Mouse (Mus musculus) cerebellum, adult 2 months (tissue): ENCODE results near the gene Atox1. TPM values are rescaled to one million over a fixed set of nuclear protein-coding genes. Genes with fewer than 3 reads are reported as not detected.
"Not testable (repeated sequence)": the region's sequence is repeated elsewhere in the genome, so short reads cannot be mapped to it uniquely, and the experiment has no call there.

Source experiments
- DNase-seq, 2 experiments: peaks; one replicate each; pipeline ENCODE4 v3.0.0; 2021
- H3K27ac ChIP-seq: fragments of 200-500 bp; 2 replicates; pipeline ENCODE4 v1.5.1; 2012; ENCODE audit warnings: low read length, control low read depth, inconsistent platforms; ENCODE audit not compliant: insufficient read depth
- H3K27me3 ChIP-seq: fragments of 200-500 bp; 2 replicates; pipeline ENCODE4 v1.6.1; 2012; ENCODE audit warnings: inconsistent platforms, mild to moderate bottlenecking, low read length, moderate library complexity; ENCODE audit not compliant: control insufficient read depth, insufficient read depth
- H3K4me1 ChIP-seq: fragments of 200-500 bp; 2 replicates; pipeline ENCODE4 v1.6.1; 2011; ENCODE audit warnings: low read length; ENCODE audit not compliant: control insufficient read depth, insufficient read depth
- H3K4me3 ChIP-seq: fragments of 200-500 bp; replicated peaks from 2 replicates; pipeline ENCODE3; 2011; ENCODE audit warnings: mild to moderate bottlenecking, low read depth, low read length, control low read depth; ENCODE audit not compliant: insufficient read depth
- CTCF ChIP-seq: fragments of 200-500 bp; IDR thresholded peaks from 2 replicates; pipeline ENCODE4 v1.5.1; 2011; ENCODE audit warnings: low read depth, mild to moderate bottlenecking, control low read depth, low read length, moderate library complexity, borderline replicate concordance; ENCODE audit not compliant: insufficient read depth
- POLR2A ChIP-seq: fragments of 200-500 bp; IDR thresholded peaks from 2 replicates; pipeline ENCODE4 v1.6.1; 2011; ENCODE audit warnings: low read length, control low read depth, borderline replicate concordance; ENCODE audit not compliant: insufficient read depth
- WGBS: fragments of 180-500 bp; shearing (Covaris S2); methylation state at CpG from one replicate; pipeline ENCODE4 v1.1.7; 2018; 5-methylcytosine and 5-hydroxymethylcytosine counted together
- polyA plus RNA-seq: library from polyadenylated mRNA; depleted of rRNA; stranded (reverse); fragments of >200 nt; gene quantifications from 2 replicates; pipeline ENCODE4 v1.2.3, GENCODE M21; 2012

The Atox1 gene
- polyA plus RNA-seq, 1 experiment, result 218 TPM

DNA sequence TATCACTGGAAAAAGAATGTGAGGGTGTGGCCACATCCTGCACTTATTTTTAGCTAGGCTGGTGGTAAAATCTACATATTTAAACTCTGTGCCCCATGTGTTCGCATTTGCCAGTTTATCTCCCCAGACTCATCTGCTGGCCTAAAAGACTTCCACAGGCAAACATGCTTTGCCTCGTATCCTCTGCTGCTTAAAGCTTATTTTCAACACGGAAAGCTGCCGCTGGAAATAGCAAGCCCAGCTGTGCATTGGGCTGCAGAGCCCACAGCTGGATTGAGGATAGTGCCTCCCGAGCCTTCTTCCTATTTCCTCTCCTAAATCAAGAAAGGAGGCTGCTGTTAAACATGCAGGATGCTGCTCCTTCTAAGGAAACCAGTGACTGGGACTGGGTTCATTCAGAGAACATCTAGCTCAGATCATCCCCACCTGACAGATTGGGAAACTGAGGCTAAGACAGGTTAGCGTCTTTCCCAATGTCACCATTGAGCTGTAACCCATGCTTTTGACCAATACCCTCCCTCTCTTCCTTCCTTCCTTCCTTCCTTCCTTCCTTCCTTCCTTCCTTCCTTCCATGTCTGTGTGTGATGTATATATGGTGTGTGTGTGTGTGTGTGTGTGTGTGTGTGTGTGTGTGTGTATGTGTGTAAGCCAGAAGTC is 44.3 kb downstream of the Atox1 start:
- Histone ChIP-seq H3K4me3 (no peak overlapping the region), H3K4me1 (peaks cover 21% of the 10 kb centered on the region), H3K27me3 (no peaks in the 10 kb centered on the region), H3K27ac (no peak overlapping the region)
- DNase-seq, result no peak
- TF ChIP-seq POLR2A (no peak), CTCF (no peak)
- WGBS, result 89% methylated on average over 6 of the region's 6 CpGs

DNA sequence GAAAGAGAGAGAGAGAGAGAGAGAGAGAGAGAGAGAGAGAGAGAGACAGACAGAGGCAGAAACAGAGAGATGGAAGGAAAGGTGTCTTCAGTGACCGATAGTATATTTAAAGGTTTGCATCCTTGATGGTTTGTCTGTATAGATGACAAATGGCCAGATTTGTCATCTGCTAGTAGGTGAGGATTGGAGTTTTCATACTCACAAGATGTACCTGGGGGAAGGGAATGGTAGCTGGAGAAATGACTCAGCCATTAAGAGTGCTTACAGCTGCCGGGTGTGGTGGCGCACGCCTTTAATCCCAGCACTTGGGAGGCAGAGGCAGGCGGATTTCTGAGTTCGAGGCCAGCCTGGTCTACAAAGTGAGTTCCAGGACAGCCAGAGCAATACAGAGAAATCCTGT is 45.3 kb downstream of the Atox1 start:
- H3K27me3 ChIP-seq, DNase-seq, H3K4me3 ChIP-seq, H3K27ac ChIP-seq: not testable (repeated sequence)
- WGBS, result 91% methylated on average over 6 of the region's 6 CpGs
- peaks cover 21% of the 10 kb centered on the region for H3K4me1 ChIP-seq

DNA sequence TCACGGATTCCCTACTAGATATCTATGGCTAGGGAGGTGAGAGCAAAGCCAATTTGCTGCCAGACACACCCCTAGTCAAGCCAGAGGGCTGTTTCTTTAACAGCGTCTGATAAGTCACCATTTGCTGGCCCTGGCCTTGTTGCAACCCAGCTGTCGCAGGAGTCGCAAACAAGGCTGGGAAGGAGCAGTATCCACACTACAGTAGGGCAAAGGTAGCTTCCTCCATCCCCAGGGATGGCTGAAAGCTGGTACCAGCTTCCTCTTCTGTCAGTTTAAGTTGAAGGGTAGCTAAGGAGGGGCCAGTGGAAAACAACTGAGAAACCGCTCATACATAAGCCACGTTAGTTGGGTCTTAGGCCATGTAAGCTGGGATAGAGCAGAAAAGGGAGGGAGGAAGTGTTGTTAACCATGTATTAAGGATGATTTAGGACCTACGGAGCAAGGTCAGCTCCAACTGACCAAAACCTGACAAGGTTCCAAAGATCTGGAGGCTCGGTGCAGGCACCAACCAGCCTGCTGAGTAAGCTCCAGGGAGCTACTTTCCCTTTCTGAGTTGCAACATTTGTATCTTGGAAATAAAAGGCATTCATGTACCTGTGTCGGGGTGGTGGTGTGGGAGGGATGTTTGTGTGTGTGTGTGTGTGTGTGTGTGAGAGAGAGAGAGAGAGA is 45.9 kb downstream of the Atox1 start:
- H3K27me3 ChIP-seq, result no peaks in the 10 kb centered on the region
- peak overlapping the region; percentile 19; the same call in 1 of the 2 replicates for H3K27ac ChIP-seq
- TF ChIP-seq POLR2A (no peak), CTCF (no peak)
- 60% methylated on average over 9 of the region's 9 CpGs for WGBS
- H3K4me1 ChIP-seq, result peaks cover 17% of the 10 kb centered on the region
- DNase-seq, result no peak
- H3K4me3 ChIP-seq, result no peak overlapping the region

DNA sequence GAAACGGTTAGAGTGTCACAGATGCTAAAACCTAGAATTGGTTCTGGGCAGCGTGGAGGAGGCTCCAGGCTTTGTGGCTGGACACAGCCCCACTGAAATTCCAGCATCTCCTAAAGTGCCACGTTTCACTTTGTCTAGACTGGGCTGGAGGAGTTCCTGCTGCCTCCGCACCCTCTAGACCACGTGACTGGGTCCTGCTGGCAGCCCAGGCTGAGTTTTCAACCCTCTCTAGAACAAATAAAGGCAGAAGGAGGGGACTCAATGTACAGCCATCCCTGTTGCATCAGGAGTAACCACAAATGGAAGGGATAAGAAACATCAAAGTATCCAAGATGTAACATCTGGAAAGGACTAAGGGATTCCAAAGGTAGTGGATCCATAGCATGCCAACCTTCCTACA is 46.7 kb downstream of the Atox1 start:
- peaks cover 9% of the 10 kb centered on the region; the same call in 1 of the 2 replicates for H3K4me1 ChIP-seq
- H3K27me3 ChIP-seq, result no peaks in the 10 kb centered on the region
- DNase-seq, result no peak
- no peak for TF ChIP-seq CTCF
- TF ChIP-seq POLR2A, result no peak
- H3K27ac ChIP-seq, result no peak overlapping the region; the same call in 1 of the 2 replicates
- no peak overlapping the region for H3K4me3 ChIP-seq
- 71% methylated on average over 5 of the region's 5 CpGs for WGBS

DNA sequence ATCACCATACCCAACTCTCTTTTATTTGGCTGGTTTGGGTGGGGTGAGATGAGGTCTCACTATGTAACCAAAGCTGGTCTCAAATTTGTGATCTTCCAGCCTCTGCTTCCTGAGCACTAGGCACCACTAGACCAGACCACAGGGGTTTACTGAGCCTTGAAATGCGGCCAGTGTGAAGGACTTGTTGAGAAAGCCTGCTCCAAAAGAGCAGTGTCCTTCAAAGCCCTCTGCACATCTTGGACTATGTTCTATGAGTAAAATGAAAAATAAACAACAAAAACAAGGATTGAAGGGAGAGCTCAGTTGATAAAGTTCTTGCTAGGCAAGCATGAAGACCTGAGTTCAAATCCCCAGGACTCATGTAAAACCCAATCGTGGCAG is 47.6 kb downstream of the Atox1 start:
- Histone ChIP-seq H3K4me3 (no peak overlapping the region), H3K27me3 (no peaks in the 10 kb centered on the region), H3K27ac (no peak overlapping the region; the same call in 1 of the 2 replicates), H3K4me1 (no peaks in the 10 kb centered on the region; the same call in 1 of the 2 replicates)
- WGBS, result 90% methylated on average over 2 of the region's 2 CpGs
- TF ChIP-seq POLR2A (no peak), CTCF (no peak)
- DNase-seq, result no peak

DNA sequence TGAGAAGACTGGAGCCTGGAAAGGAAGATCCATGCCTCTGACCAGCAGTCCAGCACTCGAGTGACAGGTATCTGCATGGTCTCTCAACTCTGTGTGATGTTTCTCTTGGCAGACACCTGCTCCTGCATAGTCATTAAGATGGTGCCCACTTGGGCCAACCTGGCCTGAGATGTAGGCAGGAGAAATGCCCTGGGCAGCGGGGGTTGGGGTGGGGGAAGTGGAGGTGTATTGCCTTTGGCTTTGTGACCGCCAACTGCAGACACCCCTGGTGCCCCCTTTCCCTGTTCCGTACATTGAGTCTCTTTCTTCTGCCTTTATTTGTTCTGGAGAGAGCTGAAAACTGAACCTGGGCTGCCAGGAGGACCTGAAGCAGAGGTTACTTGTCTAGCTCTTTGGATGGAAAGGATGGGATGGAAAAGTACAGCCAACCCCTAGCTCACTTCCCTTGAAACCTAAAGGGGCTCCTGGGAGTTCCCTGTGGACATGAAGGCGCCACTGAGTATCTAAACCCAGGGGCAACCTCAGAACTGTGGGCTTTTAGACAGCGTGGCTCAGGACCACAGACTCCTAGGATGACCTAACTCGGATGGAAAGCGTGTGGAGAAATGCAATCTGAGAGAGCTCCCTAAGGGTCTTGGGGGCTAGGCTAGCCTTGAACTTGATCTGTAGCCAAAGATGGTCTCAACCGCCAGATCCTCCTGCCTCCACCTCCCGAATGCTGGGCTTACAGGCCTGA is 48.2 kb downstream of the Atox1 start:
- Histone ChIP-seq H3K4me1 (no peaks in the 10 kb centered on the region), H3K27me3 (no peaks in the 10 kb centered on the region), H3K4me3 (no peak overlapping the region), H3K27ac (no peak overlapping the region; the same call in 1 of the 2 replicates)
- no peak for TF ChIP-seq CTCF
- no peak for TF ChIP-seq POLR2A
- no peak for DNase-seq
- WGBS, result 91% methylated on average over 10 of the region's 10 CpGs

DNA sequence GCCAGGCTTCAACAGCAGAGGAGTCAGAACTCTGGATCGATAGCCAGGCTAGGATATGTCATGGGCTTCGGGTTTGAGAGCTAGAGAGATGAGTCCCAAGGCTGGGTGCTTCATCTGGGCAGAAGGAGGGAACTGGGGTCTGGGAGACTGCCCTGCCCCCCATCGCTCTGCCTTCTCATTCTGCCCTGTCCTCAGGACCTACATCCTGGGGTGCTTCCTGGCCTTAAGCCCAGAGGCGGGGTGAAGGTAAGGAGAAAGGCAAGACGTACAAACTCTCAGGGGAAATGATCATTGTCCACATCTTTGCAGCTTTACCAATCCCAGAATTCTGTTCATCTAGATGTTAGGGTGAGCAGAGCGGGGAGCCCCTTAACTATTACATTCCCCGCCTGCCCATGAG is 49.0 kb downstream of the Atox1 start:
- no peak overlapping the region for H3K27ac ChIP-seq
- H3K27me3 ChIP-seq, result no peaks in the 10 kb centered on the region
- H3K4me1 ChIP-seq, result no peaks in the 10 kb centered on the region
- no peak overlapping the region for H3K4me3 ChIP-seq
- no peak for DNase-seq
- WGBS, result 80% methylated on average over 7 of the region's 7 CpGs
- TF ChIP-seq POLR2A, result no peak
- TF ChIP-seq CTCF, result no peak
